Mouse (Mus musculus): ENCODE measurements at regions not wholly inside any gene's neighbourhood (a gene's known extent, or its start where the extent isn't known, plus 50 kb on each side); places are given as distances from the start of the nearest gene placed in this dataset.

- no peak for TF ChIP-seq EP300 (IDR thresholded peaks at IDR 0.05; ENCODE audit: low read depth)
- TF ChIP-seq CTCF (IDR thresholded peaks at IDR 0.05; ENCODE audit: low read depth): no peak
Observed at GRCm38 (mm10) chr3:52746917-52747316, 270.1 kb downstream of the Cog6 start.
